Comparison of ENCODE assay signal across 11 mouse cellular contexts in genomic region chr10:121340754-121341593, GRCm38 (mm10). TPM values are rescaled to one million over a fixed set of nuclear protein-coding genes. Genes with fewer than 3 reads are reported as not detected.
DNase-seq lines count a peak whose midpoint lies in the region; ATAC-seq and TF ChIP-seq lines count a peak whose summit lies in the region.
"Had no signal": no experiment of that assay in that cellular context is flagged by ENCODE, and none has a peak within 500 bp of the region (broad histone marks: within the 10 kb centered on the region; RNA-seq: fewer than 3 reads in every experiment).

No protein-coding gene starts in this region.

- TF ChIP-seq EP300 in heart, adult 2 months (IDR thresholded peaks at IDR 0.05; ENCODE audit: insufficient read depth, low read depth, low read length): no peak

- TF ChIP-seq CTCF in heart, adult 2 months (IDR thresholded peaks at IDR 0.05): no peak
- TF ChIP-seq CTCF in forebrain, postnatal 0 days (IDR thresholded peaks at IDR 0.05; ENCODE audit: low read depth): no peak

- H3K9me3 ChIP-seq in heart, embryonic 12.5 days (replicated peaks): no peaks in the 10 kb centered on the region
- no peaks in the 10 kb centered on the region for H3K9me3 ChIP-seq in forebrain, postnatal 0 days (ENCODE audit: low read length)
- no peaks in the 10 kb centered on the region for H3K9me3 ChIP-seq in midbrain, embryonic 15.5 days
- H3K9me3 ChIP-seq in liver, embryonic 11.5 days (ENCODE audit: control insufficient read depth, low read length): no peaks in the 10 kb centered on the region

- H3K4me2 ChIP-seq in heart, embryonic 12.5 days: no peak overlapping the region
- H3K4me2 ChIP-seq in forebrain, postnatal 0 days (ENCODE audit: low read depth): no peak overlapping the region
- H3K4me2 ChIP-seq in midbrain, embryonic 15.5 days: no peak overlapping the region
- no peak overlapping the region for H3K4me2 ChIP-seq in liver, embryonic 11.5 days

- H3K4me1 ChIP-seq in heart, embryonic 12.5 days (replicated peaks): peaks cover 8% of the 10 kb centered on the region
- peaks cover 2% of the 10 kb centered on the region for H3K4me1 ChIP-seq in heart, adult 2 months (ENCODE audit: control insufficient read depth, insufficient read depth, low read length)
- no peaks in the 10 kb centered on the region for H3K4me1 ChIP-seq in forebrain, postnatal 0 days (ENCODE audit: insufficient read depth)
- H3K4me1 ChIP-seq in midbrain, embryonic 15.5 days: peaks cover 12% of the 10 kb centered on the region
- no peaks in the 10 kb centered on the region for H3K4me1 ChIP-seq in liver, embryonic 11.5 days (replicated peaks; ENCODE audit: control insufficient read depth, insufficient read depth, low read length)

- no peak overlapping the region for H3K27ac ChIP-seq in heart, embryonic 12.5 days (ENCODE audit: poor library complexity, severe bottlenecking)
- H3K27ac ChIP-seq in heart, adult 2 months: no peak overlapping the region
- no peak overlapping the region for H3K27ac ChIP-seq in forebrain, postnatal 0 days (ENCODE audit: low read depth, low read length)
- no peak overlapping the region for H3K27ac ChIP-seq in midbrain, embryonic 15.5 days
- H3K27ac ChIP-seq in liver, embryonic 11.5 days (ENCODE audit: low read depth, low read length): no peak overlapping the region

- no peaks in the 10 kb centered on the region for H3K79me2 ChIP-seq in heart, adult 2 months (replicated peaks; ENCODE audit: control insufficient read depth, insufficient read depth, low read length)

- no peak for TF ChIP-seq POLR2A in heart, adult 2 months (IDR thresholded peaks at IDR 0.05; ENCODE audit: insufficient read depth, low read depth, low read length)

- no peak overlapping the region for H3K4me3 ChIP-seq in heart, embryonic 12.5 days
- no peak overlapping the region for H3K4me3 ChIP-seq in heart, adult 2 months
- no peak overlapping the region for H3K4me3 ChIP-seq in forebrain, postnatal 0 days (ENCODE audit: low read depth, low read length)
- no peak overlapping the region for H3K4me3 ChIP-seq in midbrain, embryonic 15.5 days
- H3K4me3 ChIP-seq in liver, embryonic 11.5 days (ENCODE audit: low read depth, low read length): no peak overlapping the region

- no peaks in the 10 kb centered on the region for H3K27me3 ChIP-seq in heart, embryonic 12.5 days (replicated peaks)
- H3K27me3 ChIP-seq in heart, adult 2 months (ENCODE audit: control insufficient read depth, insufficient read depth, low read length): no peaks in the 10 kb centered on the region
- H3K27me3 ChIP-seq in forebrain, postnatal 0 days (ENCODE audit: insufficient read depth, low read length): no peaks in the 10 kb centered on the region
- H3K27me3 ChIP-seq in midbrain, embryonic 15.5 days (replicated peaks): no peaks in the 10 kb centered on the region
- no peaks in the 10 kb centered on the region for H3K27me3 ChIP-seq in liver, embryonic 11.5 days (replicated peaks; ENCODE audit: control insufficient read depth, insufficient read depth, low read length)

- WGBS in heart, embryonic 12.5 days: 66% methylated on average over 11 of the region's 11 CpGs
- WGBS in heart, adult 2 months: 81% methylated on average over 11 of the region's 11 CpGs
- WGBS in forebrain, postnatal 0 days: 53% methylated on average over 11 of the region's 11 CpGs
- WGBS in midbrain, embryonic 15.5 days: 54% methylated on average over 11 of the region's 11 CpGs
- WGBS in liver, embryonic 11.5 days: 74% methylated on average over 11 of the region's 11 CpGs

- no peak for DNase-seq in heart, adult 2 months
- peak; percentile 68 for DNase-seq in embryo, embryonic 10.5 days (ENCODE audit: low spot score)
- DNase-seq in forebrain, postnatal 0 days: peak; percentile 27
- DNase-seq in B cell, adult 2 months: no peak
- DNase-seq in liver, embryonic 11.5 days (ENCODE audit: low spot score): no peak
- no peak for DNase-seq in gastrocnemius, adult 8-10 months (ENCODE audit: low spot score in 2 of 2)
- DNase-seq: adrenal gland, postnatal 10 days; kidney, adult 2 months; lung, adult 2 months had no signal

- peak; percentile 9; the same call in 1 of the 2 replicates for ATAC-seq in heart, embryonic 12.5 days (ENCODE audit: insufficient number of reproducible peaks, low FRiP score)
- peak; percentile 82 for ATAC-seq in forebrain, postnatal 0 days
- peak; percentile 80 for ATAC-seq in midbrain, embryonic 15.5 days (replicated peaks)
- no peak for ATAC-seq in liver, embryonic 11.5 days (replicated peaks; ENCODE audit: low FRiP score)

- intact Hi-C loops in heart, adult 2 months (cut with DNase I): no loop called here

- H3K9ac ChIP-seq in heart, embryonic 12.5 days: no peak overlapping the region
- no peak overlapping the region for H3K9ac ChIP-seq in heart, adult 2 months (ENCODE audit: low read depth, low read length)
- no peak overlapping the region for H3K9ac ChIP-seq in forebrain, postnatal 0 days
- no peak overlapping the region for H3K9ac ChIP-seq in midbrain, embryonic 15.5 days
- no peak overlapping the region for H3K9ac ChIP-seq in liver, embryonic 11.5 days (ENCODE audit: low read depth, low read length)

- H3K36me3 ChIP-seq in heart, embryonic 12.5 days: no peaks in the 10 kb centered on the region
- H3K36me3 ChIP-seq in heart, adult 2 months (ENCODE audit: control insufficient read depth, insufficient read depth, low read length): no peaks in the 10 kb centered on the region
- no peaks in the 10 kb centered on the region for H3K36me3 ChIP-seq in forebrain, postnatal 0 days (ENCODE audit: insufficient read depth)
- no peaks in the 10 kb centered on the region for H3K36me3 ChIP-seq in midbrain, embryonic 15.5 days (replicated peaks)
- H3K36me3 ChIP-seq in liver, embryonic 11.5 days (ENCODE audit: control insufficient read depth, insufficient read depth, low read length): no peaks in the 10 kb centered on the region

RNA-seq across cellular contexts. Expression of gene Tbc1d30, which starts 10.1 kb away (rescaled TPM):
- 1.3 and 1.4 TPM in 2 replicates for polyA plus RNA-seq in heart, embryonic 12.5 days (2016; fragmentation: Nextera tagmentation; extraction: Ambion mirVana)
- total RNA-seq in heart, adult 2 months (2021): 1 to 10 TPM; 1.8 to 1.9 TPM
- 0.61 and 0.91 TPM in 2 replicates for polyA plus RNA-seq in heart, adult 2 months (2012; rRNA removed)
- 34.7 and 36.0 TPM in 2 replicates for total RNA-seq in forebrain, postnatal 0 days (2014; rRNA removed)
- polyA plus RNA-seq in forebrain, postnatal 0 days (2015; fragmentation: Nextera tagmentation; extraction: Ambion mirVana): 5.6 and 7.5 TPM in 2 replicates
- polyA plus RNA-seq in midbrain, embryonic 15.5 days (2015; fragmentation: Nextera tagmentation; extraction: Ambion mirVana): 12.7 and 14.1 TPM in 2 replicates
- polyA plus RNA-seq in liver, embryonic 11.5 days (2014; fragmentation: Nextera tagmentation; extraction: Ambion mirVana): 0.27 and 0.78 TPM in 2 replicates
- under 1 TPM; 0.19 to 0.53 (median 0.32) TPM for total RNA-seq in gastrocnemius, adult 8-10 months (2022)

RNA-seq across cellular contexts. Expression of gene Gns, which starts 23.9 kb away (rescaled TPM):
- 40.2 and 40.3 TPM in 2 replicates for polyA plus RNA-seq in heart, embryonic 12.5 days (2016; fragmentation: Nextera tagmentation; extraction: Ambion mirVana)
- 10 to 100 TPM; 82.1 to 92.2 TPM for total RNA-seq in heart, adult 2 months (2021)
- 45.5 and 55.9 TPM in 2 replicates for polyA plus RNA-seq in heart, adult 2 months (2012; rRNA removed)
- 44.7 and 67.8 TPM in 2 replicates for total RNA-seq in forebrain, postnatal 0 days (2014; rRNA removed)
- 31.4 and 40.4 TPM in 2 replicates for polyA plus RNA-seq in forebrain, postnatal 0 days (2015; fragmentation: Nextera tagmentation; extraction: Ambion mirVana)
- polyA plus RNA-seq in midbrain, embryonic 15.5 days (2015; fragmentation: Nextera tagmentation; extraction: Ambion mirVana): 38.8 and 40.7 TPM in 2 replicates
- 31.2 and 31.6 TPM in 2 replicates for polyA plus RNA-seq in liver, embryonic 11.5 days (2014; fragmentation: Nextera tagmentation; extraction: Ambion mirVana)
- 10 to 100 TPM; 24.0 to 30.4 (median 28.8) TPM for total RNA-seq in gastrocnemius, adult 8-10 months (2022)

Comparison
In these comparisons a context has a peak if more than half of its experiments do, and no peak if none do; other contexts are left out.
1. DNase-seq: peak in embryo, embryonic 10.5 days (single experiment) and forebrain, postnatal 0 days (single experiment); none in heart, adult 2 months (0 of 2), B cell, adult 2 months (0 of 2), liver, embryonic 11.5 days (single experiment) and gastrocnemius, adult 8-10 months (0 of 2).